24 mouse cellular contexts compared by ENCODE assay signal in genomic region chr10:130234576-130234975, GRCm38 (mm10). TPM values are rescaled to one million over a fixed set of nuclear protein-coding genes. Genes with fewer than 3 reads are reported as not detected.
"Had no signal": no experiment of that assay in that cellular context is flagged by ENCODE, and none has a peak within 500 bp of the region (broad histone marks: within the 10 kb centered on the region; RNA-seq: fewer than 3 reads in every experiment).

No protein-coding gene starts in this region.

- ATAC-seq: liver, embryonic 12.5 days had no signal

- H3K27me3 ChIP-seq: limb, embryonic 15.5 days; liver, embryonic 12.5 days; neural tube, embryonic 12.5 days; stomach, embryonic 15.5 days had no signal

- H3K4me3 ChIP-seq: limb, embryonic 15.5 days; liver, embryonic 12.5 days; myocyte; neural tube, embryonic 12.5 days; stomach, embryonic 15.5 days had no signal

- H3K36me3 ChIP-seq: limb, embryonic 15.5 days; liver, embryonic 12.5 days; neural tube, embryonic 12.5 days; stomach, embryonic 15.5 days had no signal

- H3K9ac ChIP-seq: limb, embryonic 15.5 days; liver, embryonic 12.5 days; lung, embryonic 14.5 days; neural tube, embryonic 12.5 days; stomach, embryonic 15.5 days had no signal

- H3K4me2 ChIP-seq: limb, embryonic 15.5 days; liver, embryonic 12.5 days; lung, embryonic 14.5 days; neural tube, embryonic 12.5 days; stomach, embryonic 15.5 days had no signal

- H3K9me3 ChIP-seq: limb, embryonic 15.5 days; liver, embryonic 12.5 days; neural tube, embryonic 12.5 days; stomach, embryonic 15.5 days had no signal

- DNase-seq: kidney, adult 8-10 months; kidney, postnatal 25 days; lung, embryonic 14.5 days; lung, postnatal 10 days; lung, postnatal 4 days; retina, postnatal 1 day; right cerebral cortex, postnatal 4 days; thymus, adult 2 months; thymus, postnatal 25 days had no signal

- H3K4me1 ChIP-seq: limb, embryonic 15.5 days; liver, embryonic 12.5 days; neural tube, embryonic 12.5 days; stomach, embryonic 15.5 days had no signal

- H3K27ac ChIP-seq: limb, embryonic 15.5 days; liver, embryonic 12.5 days; neural tube, embryonic 12.5 days; stomach, embryonic 15.5 days had no signal

RNA-seq across cellular contexts. Expression of gene Olfr827, which starts 20.4 kb away (rescaled TPM):
- total RNA-seq: layer of hippocampus, postnatal 25 days; left cerebral cortex, adult 8-10 months; left cerebral cortex, postnatal 25 days; megakaryocyte, adult 5-6 weeks had no signal
- polyA plus RNA-seq: kidney, embryonic 16.5 days; limb, embryonic 11.5 days; limb, embryonic 15.5 days; liver, embryonic 12.5 days; liver, embryonic 16.5 days; lung, embryonic 14.5 days; myocyte; neural tube, embryonic 12.5 days; spleen, adult 2 months; stomach, embryonic 15.5 days; testis, adult 2 months; thymus, adult 2 months; urinary bladder, adult 2 months had no signal

RNA-seq across cellular contexts. Expression of gene Neurod4, which starts 45.5 kb away (rescaled TPM):
- total RNA-seq: megakaryocyte, adult 5-6 weeks had no signal
- polyA plus RNA-seq: kidney, embryonic 16.5 days; limb, embryonic 11.5 days; limb, embryonic 15.5 days; liver, embryonic 12.5 days; liver, embryonic 16.5 days; lung, embryonic 14.5 days; myocyte; testis, adult 2 months; thymus, adult 2 months; urinary bladder, adult 2 months had no signal

RNA-seq across cellular contexts. Expression of gene Olfr826, which starts 50.6 kb away (rescaled TPM):
- total RNA-seq: layer of hippocampus, postnatal 25 days; left cerebral cortex, adult 8-10 months; left cerebral cortex, postnatal 25 days; megakaryocyte, adult 5-6 weeks had no signal
- polyA plus RNA-seq: kidney, embryonic 16.5 days; limb, embryonic 11.5 days; limb, embryonic 15.5 days; liver, embryonic 12.5 days; liver, embryonic 16.5 days; lung, embryonic 14.5 days; myocyte; neural tube, embryonic 12.5 days; spleen, adult 2 months; stomach, embryonic 15.5 days; testis, adult 2 months; thymus, adult 2 months; urinary bladder, adult 2 months had no signal
